Mouse (Mus musculus) activated CD4-positive, CD25-positive, alpha-beta regulatory T cell (primary cell): Measurements from ENCODE around the gene Apobec4. TPM values are rescaled to one million over a fixed set of nuclear protein-coding genes. Genes with fewer than 3 reads are reported as not detected.

Experiments
- polyA plus RNA-seq, 2 experiments: library from polyadenylated mRNA; unstranded; fragments of 100-300 nt; shearing (Covaris generic); gene quantifications; one replicate each; pipeline ENCODE4 v1.2.1; 2017

Gene Apobec4
- polyA plus RNA-seq = not detected

DNA sequence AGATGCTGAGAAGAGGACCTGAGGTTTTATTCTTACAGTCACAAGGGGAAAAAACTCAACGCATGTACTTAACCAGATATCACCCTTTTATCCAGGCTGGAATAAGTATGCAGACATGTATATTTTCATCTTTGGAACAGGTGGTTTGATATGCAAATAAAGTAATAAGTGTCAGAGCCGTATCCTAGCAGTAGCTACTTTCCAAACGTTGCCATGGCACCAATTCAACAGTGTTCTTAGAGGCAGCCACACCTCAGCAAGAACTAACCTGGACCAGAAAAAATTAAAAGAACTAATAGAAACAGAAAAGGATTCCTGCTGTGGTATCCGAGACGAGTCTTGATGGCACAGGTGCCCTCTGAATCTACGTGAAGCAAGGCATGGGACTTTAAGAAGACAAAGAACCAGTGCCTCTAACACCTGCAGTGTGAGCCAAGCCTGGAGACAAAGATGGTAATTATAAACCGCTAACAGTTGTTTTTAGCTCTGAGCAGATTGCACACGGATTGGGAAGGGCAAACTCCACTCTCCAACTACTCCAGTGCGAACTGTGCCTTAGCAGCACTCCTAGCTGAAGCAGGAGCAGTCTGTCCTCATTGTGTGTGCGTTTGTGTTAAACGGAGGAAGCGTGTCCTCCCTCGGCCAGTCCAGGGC, at the start of gene Apobec4:
Gene Apobec4, plus strand, starts transcription at position 240 of the 654 bp plus-strand sequence.

DNA sequence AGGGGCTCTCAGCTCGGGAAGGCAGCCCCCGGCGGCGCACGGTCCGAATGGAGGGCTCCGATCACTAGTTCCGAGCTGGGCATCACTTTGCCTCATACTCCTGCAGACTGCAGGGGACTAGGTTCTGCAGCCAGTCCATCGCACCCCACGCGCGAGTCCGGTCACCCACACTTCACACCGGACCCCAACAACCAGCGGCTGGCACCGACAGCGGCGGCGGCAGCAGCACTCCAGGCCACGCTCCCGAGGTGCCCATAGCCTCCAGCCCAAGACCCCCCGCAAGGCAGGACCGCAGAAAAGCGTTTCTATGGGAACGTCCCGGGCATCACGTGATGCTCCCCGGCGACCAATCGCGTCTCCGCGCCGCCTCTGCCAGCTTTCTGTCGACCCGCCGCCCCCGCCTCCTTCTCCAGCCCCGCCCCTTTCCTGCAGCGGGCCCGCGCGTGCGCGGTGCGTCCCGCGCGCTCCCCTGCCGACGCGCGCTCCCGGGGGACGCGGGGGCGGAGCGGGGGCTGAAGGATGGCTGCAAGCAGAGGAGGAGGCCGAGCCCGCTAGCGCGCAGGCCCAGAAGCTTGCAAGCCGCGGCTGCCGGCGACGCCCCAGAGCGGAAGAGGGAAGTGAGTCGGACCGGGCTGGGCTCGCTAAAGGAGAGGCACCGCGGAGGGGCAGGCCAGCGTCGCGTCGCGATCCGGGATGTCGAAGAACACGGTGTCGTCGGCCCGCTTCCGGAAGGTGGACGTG, 15.9 kb downstream of the Apobec4 start, which contains the start of the genes Rgl1 and Arpc5:
Gene Rgl1, minus strand, starts transcription at position 320 of the 741 bp plus-strand sequence.
Gene Arpc5, plus strand, starts transcription at position 511 of the 741 bp plus-strand sequence.

DNA sequence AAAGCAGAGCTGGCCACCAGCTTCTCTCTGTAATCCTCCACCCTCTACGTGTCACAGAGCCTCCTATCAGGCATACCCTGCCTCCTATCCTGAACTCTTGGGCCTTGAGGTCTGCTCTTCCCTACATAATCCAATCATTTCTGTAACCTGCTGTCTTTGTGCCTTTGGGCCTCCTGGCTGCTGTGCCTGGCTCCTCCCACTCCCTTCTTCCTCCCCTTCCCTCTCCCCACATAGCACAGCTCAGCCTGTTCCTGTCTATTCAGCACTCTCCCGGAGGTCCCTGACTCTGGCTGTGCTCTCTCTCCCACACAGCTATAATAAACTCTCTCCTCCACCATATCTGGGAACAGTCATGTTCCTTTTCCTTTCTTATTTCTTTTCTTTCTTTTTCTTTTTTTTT, 49.5 kb downstream of the Apobec4 start, which contains the start of gene Ncf2:
Gene Ncf2, plus strand, starts transcription at position 298 of the 400 bp plus-strand sequence.

Other genes starting within 250 kb of the Apobec4 start
- gene Rgl1, start 15.8 kb downstream of the Apobec4 start, polyA plus RNA-seq = 1 to 10 TPM; 2.1 to 4.1 TPM
- 100 to 1,000 TPM; 742 to 958 TPM for gene Arpc5, start 16.0 kb downstream of the Apobec4 start, polyA plus RNA-seq
- 1 to 10 TPM; 2.1 to 5.3 TPM for gene Ncf2, start 49.6 kb downstream of the Apobec4 start, polyA plus RNA-seq
- gene Smg7, start 152.1 kb downstream of the Apobec4 start, polyA plus RNA-seq = 10 to 100 TPM; 35.0 to 37.5 TPM
- 1 to 10 TPM in 1 of 2 experiments, under 1 TPM in 1; 0.91 to 2.0 TPM for gene Nmnat2, start 204.4 kb downstream of the Apobec4 start, polyA plus RNA-seq